Mouse (Mus musculus): ENCODE measurements at regions not wholly inside any gene's neighbourhood (a gene's known extent, or its start where the extent isn't known, plus 50 kb on each side); places are given as distances from the start of the nearest gene placed in this dataset.
A peak's percentile ranks its signal among the peaks of the same experiment; 100 is the strongest.
"Not testable (repeated sequence)": the region's sequence is repeated elsewhere in the genome, so short reads cannot be mapped to it uniquely, and the experiment has no call there.

- no peak overlapping the region for H3K9ac ChIP-seq (ENCODE audit: low read depth, low read length)
- H3K4me1 ChIP-seq (ENCODE audit: control insufficient read depth, insufficient read depth, low read length): no peaks in the 10 kb centered on the region
- TF ChIP-seq CTCF (IDR thresholded peaks at IDR 0.05) (peak; percentile 64), EP300 (IDR thresholded peaks at IDR 0.05; ENCODE audit: insufficient read depth, low read depth, low read length) (no peak), POLR2A (IDR thresholded peaks at IDR 0.05; ENCODE audit: insufficient read depth, low read depth, low read length) (no peak)
- H3K79me2 ChIP-seq (replicated peaks; ENCODE audit: control insufficient read depth, insufficient read depth, low read length): no peaks in the 10 kb centered on the region
- H3K36me3 ChIP-seq (ENCODE audit: control insufficient read depth, insufficient read depth, low read length): no peaks in the 10 kb centered on the region
- WGBS: 20% methylated on average over 3 of the region's 3 CpGs
- DNase-seq: no peak
- H3K4me3 ChIP-seq: no peak overlapping the region
- H3K27me3 ChIP-seq (ENCODE audit: control insufficient read depth, insufficient read depth, low read length): no peaks in the 10 kb centered on the region
- H3K27ac ChIP-seq: no peak overlapping the region
- intact Hi-C loops (cut with DNase I): loop anchor here (2.0 kb wide), 1 partner anchor 793 kb away; no protein-coding TSS in a partner anchor
Measured at GRCm38 (mm10) chr15:43758256-43758655, 3624.1 kb downstream of the 9330182O14Rik start.

- Histone ChIP-seq H3K27me3 (ENCODE audit: control insufficient read depth, insufficient read depth, low read length) (no peaks in the 10 kb centered on the region), H3K9ac (ENCODE audit: low read depth, low read length) (no peak overlapping the region), H3K27ac (no peak overlapping the region), H3K4me1 (ENCODE audit: control insufficient read depth, insufficient read depth, low read length) (no peaks in the 10 kb centered on the region), H3K4me3 (no peak overlapping the region), H3K36me3 (ENCODE audit: control insufficient read depth, insufficient read depth, low read length) (no peaks in the 10 kb centered on the region), H3K79me2 (replicated peaks; ENCODE audit: control insufficient read depth, insufficient read depth, low read length) (no peaks in the 10 kb centered on the region; the same call in 1 of the 2 replicates)
- intact Hi-C loops (cut with DNase I): no loop called here
- no peak for DNase-seq
- 85% methylated on average over 2 of the region's 2 CpGs for WGBS
- no peak for TF ChIP-seq POLR2A (IDR thresholded peaks at IDR 0.05; ENCODE audit: insufficient read depth, low read depth, low read length)
- no peak for TF ChIP-seq CTCF (IDR thresholded peaks at IDR 0.05)
- no peak for TF ChIP-seq EP300 (IDR thresholded peaks at IDR 0.05; ENCODE audit: insufficient read depth, low read depth, low read length)
Measured at GRCm38 (mm10) chr15:43764606-43765005, 3630.4 kb downstream of the 9330182O14Rik start.

- TF ChIP-seq CTCF (IDR thresholded peaks at IDR 0.05) (peak; percentile 63), POLR2A (IDR thresholded peaks at IDR 0.05; ENCODE audit: insufficient read depth, low read depth, low read length) (no peak)
- no peaks in the 10 kb centered on the region for H3K4me1 ChIP-seq (ENCODE audit: control insufficient read depth, insufficient read depth, low read length)
- no peaks in the 10 kb centered on the region for H3K27me3 ChIP-seq (ENCODE audit: control insufficient read depth, insufficient read depth, low read length)
- intact Hi-C loops (cut with DNase I): no loop called here
- no peak overlapping the region for H3K4me3 ChIP-seq
- WGBS: 19% methylated on average over 3 of the region's 3 CpGs
- H3K79me2 ChIP-seq (replicated peaks; ENCODE audit: control insufficient read depth, insufficient read depth, low read length): no peaks in the 10 kb centered on the region
- DNase-seq: no peak
- no peak overlapping the region for H3K9ac ChIP-seq (ENCODE audit: low read depth, low read length)
- no peaks in the 10 kb centered on the region for H3K36me3 ChIP-seq (ENCODE audit: control insufficient read depth, insufficient read depth, low read length)
- no peak overlapping the region for H3K27ac ChIP-seq
Measured at GRCm38 (mm10) chr15:43772718-43773117, 3638.6 kb downstream of the 9330182O14Rik start.

- H3K27me3 ChIP-seq (ENCODE audit: control insufficient read depth, insufficient read depth, low read length); H3K27ac ChIP-seq; H3K36me3 ChIP-seq (ENCODE audit: control insufficient read depth, insufficient read depth, low read length); H3K4me3 ChIP-seq; H3K9ac ChIP-seq (ENCODE audit: low read depth, low read length); H3K79me2 ChIP-seq (replicated peaks; ENCODE audit: control insufficient read depth, insufficient read depth, low read length); H3K4me1 ChIP-seq (ENCODE audit: control insufficient read depth, insufficient read depth, low read length); DNase-seq; intact Hi-C loops (cut with DNase I): not testable (repeated sequence)
- 73% methylated on average over 3 of the region's 3 CpGs for WGBS
Measured at GRCm38 (mm10) chr15:43782126-43782632, 3648.0 kb downstream of the 9330182O14Rik start.

GRCm38 (mm10) chr15:43784171-43784570, 3650.0 kb downstream of the 9330182O14Rik start:
- intact Hi-C loops (cut with DNase I): no loop called here

GRCm38 (mm10) chr15:43803342-43803741, 3669.2 kb downstream of the 9330182O14Rik start:
- H3K4me3 ChIP-seq: no peak overlapping the region
- H3K27ac ChIP-seq: no peak overlapping the region
- intact Hi-C loops (cut with DNase I): no loop called here
- no peaks in the 10 kb centered on the region for H3K27me3 ChIP-seq (ENCODE audit: control insufficient read depth, insufficient read depth, low read length)
- H3K9ac ChIP-seq (ENCODE audit: low read depth, low read length): no peak overlapping the region
- no peak for TF ChIP-seq POLR2A (IDR thresholded peaks at IDR 0.05; ENCODE audit: insufficient read depth, low read depth, low read length)
- no peaks in the 10 kb centered on the region for H3K36me3 ChIP-seq (ENCODE audit: control insufficient read depth, insufficient read depth, low read length)
- H3K4me1 ChIP-seq (ENCODE audit: control insufficient read depth, insufficient read depth, low read length): no peaks in the 10 kb centered on the region
- no peak for DNase-seq
- 79% methylated on average over 4 of the region's 4 CpGs for WGBS
- no peaks in the 10 kb centered on the region for H3K79me2 ChIP-seq (replicated peaks; ENCODE audit: control insufficient read depth, insufficient read depth, low read length)

More at GRCm38 (mm10) chr15:43784171-43784570, 3650.0 kb downstream of the 9330182O14Rik start:
- Histone ChIP-seq H3K4me3 (no peak overlapping the region), H3K36me3 (ENCODE audit: control insufficient read depth, insufficient read depth, low read length) (no peaks in the 10 kb centered on the region), H3K27me3 (ENCODE audit: control insufficient read depth, insufficient read depth, low read length) (no peaks in the 10 kb centered on the region), H3K9ac (ENCODE audit: low read depth, low read length) (no peak overlapping the region), H3K79me2 (replicated peaks; ENCODE audit: control insufficient read depth, insufficient read depth, low read length) (no peaks in the 10 kb centered on the region), H3K4me1 (ENCODE audit: control insufficient read depth, insufficient read depth, low read length) (no peaks in the 10 kb centered on the region), H3K27ac (no peak overlapping the region)
- no peak for DNase-seq
- TF ChIP-seq EP300 (IDR thresholded peaks at IDR 0.05; ENCODE audit: insufficient read depth, low read depth, low read length) (no peak), POLR2A (IDR thresholded peaks at IDR 0.05; ENCODE audit: insufficient read depth, low read depth, low read length) (no peak), CTCF (IDR thresholded peaks at IDR 0.05) (no peak)
- 80% methylated on average over 3 of the region's 3 CpGs for WGBS
